Mouse (Mus musculus): ENCODE measurements around the gene Grtp1. TPM values are rescaled to one million over a fixed set of nuclear protein-coding genes. Genes with fewer than 3 reads are reported as not detected.

The Grtp1 gene
- polyA plus RNA-seq, 1 experiment from 2014 or later, result 22.6 TPM

DNA sequence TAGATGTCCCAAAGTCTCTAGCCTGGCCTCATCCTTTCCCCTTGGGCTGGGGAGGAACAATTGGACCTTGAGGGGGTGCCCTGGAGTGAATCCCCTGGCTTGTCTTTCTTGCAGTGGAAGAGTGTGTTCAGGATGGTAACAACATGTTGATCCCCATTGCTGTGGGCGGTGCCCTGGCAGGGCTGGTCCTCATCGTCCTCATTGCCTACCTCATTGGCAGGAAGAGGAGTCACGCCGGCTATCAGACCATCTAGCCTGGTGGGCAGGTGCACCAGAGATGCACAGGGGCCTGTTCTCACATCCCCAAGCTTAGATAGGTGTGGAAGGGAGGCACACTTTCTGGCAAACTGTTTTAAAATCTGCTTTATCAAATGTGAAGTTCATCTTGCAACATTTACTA lies 26.1 kb downstream of the Grtp1 start:
- H3K4me1 ChIP-seq (ENCODE audit: control insufficient read depth, insufficient read depth, low read length), result no peaks in the 10 kb centered on the region
- no peak overlapping the region for H3K4me2 ChIP-seq (ENCODE audit: low read depth, low read length)
- H3K27ac ChIP-seq (ENCODE audit: low read length), result no peak overlapping the region
- H3K27me3 ChIP-seq (ENCODE audit: control insufficient read depth, insufficient read depth, low read length), result no peaks in the 10 kb centered on the region
- no peak overlapping the region for H3K4me3 ChIP-seq (replicated peaks; ENCODE audit: low read length)
- ATAC-seq (ENCODE audit: insufficient read depth, low FRiP score), result no peak
- WGBS, result 90% methylated on average over 4 of the region's 4 CpGs
- no peaks in the 10 kb centered on the region for H3K9me3 ChIP-seq (replicated peaks; ENCODE audit: control insufficient read depth, low read length)
- H3K36me3 ChIP-seq (ENCODE audit: control insufficient read depth, insufficient read depth, low read length), result peaks cover 20% of the 10 kb centered on the region
- no peak overlapping the region for H3K9ac ChIP-seq (ENCODE audit: low read length)

DNA sequence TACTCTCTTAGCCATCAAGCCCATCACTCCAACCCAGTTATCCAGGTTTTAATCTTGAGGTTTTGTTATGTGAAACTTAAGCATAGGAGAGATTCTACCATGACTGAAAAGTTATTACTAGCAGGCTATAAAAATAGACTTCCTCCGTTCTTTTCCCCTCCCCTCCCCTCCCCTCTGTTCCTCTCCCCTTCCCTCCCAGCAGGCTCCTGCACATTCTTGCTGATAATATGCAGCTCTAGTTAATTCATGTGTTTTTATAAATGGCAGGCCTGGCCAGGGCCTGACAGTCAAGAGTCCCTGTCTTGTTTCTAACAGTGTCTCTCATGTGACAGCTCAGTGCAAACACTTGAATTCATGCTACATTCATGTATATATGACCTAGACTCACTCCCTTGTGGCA lies 29.9 kb downstream of the Grtp1 start:
- no peaks in the 10 kb centered on the region for H3K9me3 ChIP-seq (replicated peaks; ENCODE audit: control insufficient read depth, low read length)
- no peaks in the 10 kb centered on the region for H3K4me1 ChIP-seq (ENCODE audit: control insufficient read depth, insufficient read depth, low read length)
- no peak overlapping the region for H3K9ac ChIP-seq (ENCODE audit: low read length)
- H3K36me3 ChIP-seq (ENCODE audit: control insufficient read depth, insufficient read depth, low read length), result peaks cover 25% of the 10 kb centered on the region
- WGBS, result 78% methylated on average over 1 of the region's 1 CpGs
- ATAC-seq (ENCODE audit: insufficient read depth, low FRiP score), result no peak
- no peak overlapping the region for H3K27ac ChIP-seq (ENCODE audit: low read length)
- no peaks in the 10 kb centered on the region for H3K27me3 ChIP-seq (ENCODE audit: control insufficient read depth, insufficient read depth, low read length)
- H3K4me3 ChIP-seq (replicated peaks; ENCODE audit: low read length), result no peak overlapping the region
- H3K4me2 ChIP-seq (ENCODE audit: low read depth, low read length), result no peak overlapping the region

GRCm38 (mm10) chr8:13164361-13164760 lies 36.1 kb downstream of the Grtp1 start:
- Histone ChIP-seq H3K27me3 (ENCODE audit: control insufficient read depth, insufficient read depth, low read length) (no peaks in the 10 kb centered on the region), H3K27ac (ENCODE audit: low read length) (no peak overlapping the region), H3K9me3 (replicated peaks; ENCODE audit: control insufficient read depth, low read length) (no peaks in the 10 kb centered on the region), H3K36me3 (ENCODE audit: control insufficient read depth, insufficient read depth, low read length) (peaks cover 5% of the 10 kb centered on the region), H3K4me1 (ENCODE audit: control insufficient read depth, insufficient read depth, low read length) (peaks cover 13% of the 10 kb centered on the region), H3K4me3 (replicated peaks; ENCODE audit: low read length) (no peak overlapping the region), H3K4me2 (ENCODE audit: low read depth, low read length) (no peak overlapping the region), H3K9ac (ENCODE audit: low read length) (no peak overlapping the region)
- 84% methylated on average over 5 of the region's 5 CpGs for WGBS
- no peak for ATAC-seq (ENCODE audit: insufficient read depth, low FRiP score)

DNA sequence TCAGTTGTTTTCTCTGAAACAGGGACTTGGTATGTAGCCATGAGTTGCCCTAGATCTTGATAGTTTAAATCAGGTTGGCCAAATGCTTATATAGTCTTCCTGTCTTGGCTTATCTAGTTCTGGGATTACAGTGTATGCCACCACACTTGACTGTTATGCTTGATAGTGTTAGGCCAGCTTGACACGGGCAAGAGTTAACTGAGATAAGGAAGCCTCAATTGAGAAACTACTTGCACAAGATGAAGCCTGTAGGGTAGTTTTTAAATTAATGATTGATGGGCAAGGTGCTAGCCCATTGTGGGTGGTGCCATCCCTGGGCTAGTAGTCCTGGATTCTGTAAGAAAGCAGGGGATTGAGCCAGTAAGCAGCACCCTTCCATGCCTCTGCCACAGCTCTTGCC lies 36.9 kb downstream of the Grtp1 start:
- Histone ChIP-seq H3K9me3 (replicated peaks; ENCODE audit: control insufficient read depth, low read length) (no peaks in the 10 kb centered on the region), H3K4me2 (ENCODE audit: low read depth, low read length) (no peak overlapping the region), H3K9ac (ENCODE audit: low read length) (no peak overlapping the region), H3K4me3 (replicated peaks; ENCODE audit: low read length) (no peak overlapping the region), H3K36me3 (ENCODE audit: control insufficient read depth, insufficient read depth, low read length) (peaks cover 5% of the 10 kb centered on the region), H3K27me3 (ENCODE audit: control insufficient read depth, insufficient read depth, low read length) (no peaks in the 10 kb centered on the region), H3K27ac (ENCODE audit: low read length) (no peak overlapping the region), H3K4me1 (ENCODE audit: control insufficient read depth, insufficient read depth, low read length) (peaks cover 14% of the 10 kb centered on the region)
- no peak for ATAC-seq (ENCODE audit: insufficient read depth, low FRiP score)
- WGBS, result 65% methylated on average over 1 of the region's 1 CpGs

- 84% methylated on average over 6 of the region's 6 CpGs for WGBS
- no peak overlapping the region for H3K9ac ChIP-seq (ENCODE audit: low read length)
- no peaks in the 10 kb centered on the region for H3K27me3 ChIP-seq (ENCODE audit: control insufficient read depth, insufficient read depth, low read length)
- peaks cover 15% of the 10 kb centered on the region for H3K4me1 ChIP-seq (ENCODE audit: control insufficient read depth, insufficient read depth, low read length)
- no peaks in the 10 kb centered on the region for H3K9me3 ChIP-seq (replicated peaks; ENCODE audit: control insufficient read depth, low read length)
- H3K4me2 ChIP-seq (ENCODE audit: low read depth, low read length), result no peak overlapping the region
- no peak overlapping the region for H3K27ac ChIP-seq (ENCODE audit: low read length)
- no peak overlapping the region for H3K4me3 ChIP-seq (replicated peaks; ENCODE audit: low read length)
- no peak for ATAC-seq (ENCODE audit: insufficient read depth, low FRiP score)
- no peaks in the 10 kb centered on the region for H3K36me3 ChIP-seq (ENCODE audit: control insufficient read depth, insufficient read depth, low read length)
Observed at GRCm38 (mm10) chr8:13162098-13162497, 38.3 kb downstream of the Grtp1 start.

DNA sequence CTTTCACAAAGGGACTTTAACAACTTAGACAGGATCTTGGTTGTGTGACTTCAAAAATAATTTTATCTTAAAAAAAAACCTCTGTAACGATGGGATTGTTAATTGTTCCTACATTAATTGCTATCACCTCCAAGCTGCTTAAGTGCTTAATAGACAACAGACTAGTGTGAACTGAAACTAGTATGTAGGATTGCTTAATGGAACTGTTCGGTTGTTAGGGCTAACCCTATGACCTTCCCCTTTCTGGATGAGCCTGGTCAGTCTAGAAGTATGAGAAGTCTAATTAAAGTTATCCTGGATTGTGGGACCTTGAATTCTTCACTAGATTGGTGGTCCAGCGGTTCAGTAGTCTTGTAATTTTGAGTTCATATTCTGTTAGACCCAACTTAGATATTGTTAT lies 39.7 kb downstream of the Grtp1 start:
- no peak for ATAC-seq (ENCODE audit: insufficient read depth, low FRiP score)
- peak overlapping the region; percentile 68 for H3K4me3 ChIP-seq (replicated peaks; ENCODE audit: low read length)
- no peaks in the 10 kb centered on the region for H3K9me3 ChIP-seq (replicated peaks; ENCODE audit: control insufficient read depth, low read length)
- H3K4me1 ChIP-seq (ENCODE audit: control insufficient read depth, insufficient read depth, low read length), result peaks cover 15% of the 10 kb centered on the region
- peak overlapping the region; percentile 81 for H3K4me2 ChIP-seq (ENCODE audit: low read depth, low read length)
- H3K36me3 ChIP-seq (ENCODE audit: control insufficient read depth, insufficient read depth, low read length), result no peaks in the 10 kb centered on the region
- H3K9ac ChIP-seq (ENCODE audit: low read length), result peak overlapping the region; percentile 91; the same call in 1 of the 2 replicates
- no peaks in the 10 kb centered on the region for H3K27me3 ChIP-seq (ENCODE audit: control insufficient read depth, insufficient read depth, low read length)
- no peak overlapping the region for H3K27ac ChIP-seq (ENCODE audit: low read length)
- 76% methylated on average over 3 of the region's 3 CpGs for WGBS

DNA sequence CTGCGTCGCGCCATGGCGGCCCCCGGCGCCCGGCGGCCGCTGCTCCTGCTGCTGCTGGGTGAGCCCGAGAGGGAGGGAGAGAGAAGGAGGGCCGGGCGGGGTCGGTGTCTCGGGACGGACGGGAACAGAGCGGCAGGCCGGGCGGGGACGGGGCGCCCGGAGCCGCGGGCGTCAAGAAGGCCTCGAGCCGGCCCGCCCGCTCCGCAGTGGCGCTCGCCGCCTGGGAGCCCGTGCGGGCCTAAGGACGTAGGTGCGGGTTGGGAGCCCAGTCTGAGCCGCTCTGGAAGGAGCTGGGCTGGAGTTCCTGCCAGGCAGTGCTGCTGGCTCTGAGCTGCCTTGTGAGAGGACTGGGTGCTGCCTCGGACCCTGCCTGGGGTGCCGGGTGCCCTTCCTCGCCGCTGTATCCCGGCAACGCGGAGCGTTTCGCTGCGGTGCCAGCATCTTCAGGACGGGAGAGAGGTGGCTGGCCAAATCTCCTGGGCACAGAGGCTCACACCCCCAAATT lies 41.0 kb downstream of the Grtp1 start:
- H3K4me3 ChIP-seq (replicated peaks; ENCODE audit: low read length), result peak overlapping the region; percentile 68
- H3K36me3 ChIP-seq (ENCODE audit: control insufficient read depth, insufficient read depth, low read length), result no peaks in the 10 kb centered on the region
- H3K9ac ChIP-seq (ENCODE audit: low read length), result peak overlapping the region; percentile 91
- H3K4me1 ChIP-seq (ENCODE audit: control insufficient read depth, insufficient read depth, low read length), result peaks cover 15% of the 10 kb centered on the region
- H3K27ac ChIP-seq (ENCODE audit: low read length), result peak overlapping the region; percentile 14
- 1% methylated on average over 49 of the region's 49 CpGs for WGBS
- ATAC-seq (ENCODE audit: insufficient read depth, low FRiP score), result peak; percentile 51; the same call in 1 of the 2 replicates
- no peaks in the 10 kb centered on the region for H3K27me3 ChIP-seq (ENCODE audit: control insufficient read depth, insufficient read depth, low read length)
- H3K4me2 ChIP-seq (ENCODE audit: low read depth, low read length), result peak overlapping the region; percentile 81
- no peaks in the 10 kb centered on the region for H3K9me3 ChIP-seq (replicated peaks; ENCODE audit: control insufficient read depth, low read length)

- Histone ChIP-seq H3K27me3 (ENCODE audit: control insufficient read depth, insufficient read depth, low read length) (no peaks in the 10 kb centered on the region), H3K4me3 (replicated peaks; ENCODE audit: low read length) (peak within 1 kb of the TSS; percentile 68), H3K4me2 (ENCODE audit: low read depth, low read length) (peak within 1 kb of the TSS; percentile 86), H3K27ac (ENCODE audit: low read length) (peak within 1 kb of the TSS; percentile 72), H3K36me3 (ENCODE audit: control insufficient read depth, insufficient read depth, low read length) (no peaks in the 10 kb centered on the region), H3K9ac (ENCODE audit: low read length) (peak within 1 kb of the TSS; percentile 91), H3K9me3 (replicated peaks; ENCODE audit: control insufficient read depth, low read length) (no peaks in the 10 kb centered on the region), H3K4me1 (ENCODE audit: control insufficient read depth, insufficient read depth, low read length) (peaks cover 15% of the 10 kb centered on the region)
- under 1% methylated on average over 50 of the region's 50 CpGs for WGBS
- peak; percentile 96 for ATAC-seq (ENCODE audit: insufficient read depth, low FRiP score)
Observed at GRCm38 (mm10) chr8:13158718-13159376, 41.6 kb downstream of the Grtp1 start, which contains the start of gene Lamp1. Gene Lamp1, plus strand, starts transcription at chr8:13159161.

- Histone ChIP-seq H3K36me3 (ENCODE audit: control insufficient read depth, insufficient read depth, low read length) (no peaks in the 10 kb centered on the region), H3K27ac (ENCODE audit: low read length) (no peak overlapping the region), H3K4me1 (ENCODE audit: control insufficient read depth, insufficient read depth, low read length) (peaks cover 15% of the 10 kb centered on the region), H3K9ac (ENCODE audit: low read length) (no peak overlapping the region), H3K4me2 (ENCODE audit: low read depth, low read length) (no peak overlapping the region), H3K27me3 (ENCODE audit: control insufficient read depth, insufficient read depth, low read length) (no peaks in the 10 kb centered on the region), H3K4me3 (replicated peaks; ENCODE audit: low read length) (no peak overlapping the region), H3K9me3 (replicated peaks; ENCODE audit: control insufficient read depth, low read length) (no peaks in the 10 kb centered on the region)
- WGBS, result 69% methylated on average over 12 of the region's 12 CpGs
- ATAC-seq (ENCODE audit: insufficient read depth, low FRiP score), result no peak
Observed at GRCm38 (mm10) chr8:13156327-13157097, 43.9 kb downstream of the Grtp1 start.

Measured in stomach, embryonic 16.5 days (tissue).